Mouse (Mus musculus) heart, postnatal 0 days (tissue): ENCODE data around the gene Syn3.

Experiments
- CTCF ChIP-seq: IDR thresholded peaks from 2 replicates; pipeline ENCODE4 v1.5.1; 2016; ENCODE audit warnings: antibody characterized with exemption, control low read depth, low read depth
- EP300 ChIP-seq: IDR thresholded peaks from 2 replicates; pipeline ENCODE4 v1.6.1; 2016; ENCODE audit warnings: antibody characterized with exemption, low read depth

DNA sequence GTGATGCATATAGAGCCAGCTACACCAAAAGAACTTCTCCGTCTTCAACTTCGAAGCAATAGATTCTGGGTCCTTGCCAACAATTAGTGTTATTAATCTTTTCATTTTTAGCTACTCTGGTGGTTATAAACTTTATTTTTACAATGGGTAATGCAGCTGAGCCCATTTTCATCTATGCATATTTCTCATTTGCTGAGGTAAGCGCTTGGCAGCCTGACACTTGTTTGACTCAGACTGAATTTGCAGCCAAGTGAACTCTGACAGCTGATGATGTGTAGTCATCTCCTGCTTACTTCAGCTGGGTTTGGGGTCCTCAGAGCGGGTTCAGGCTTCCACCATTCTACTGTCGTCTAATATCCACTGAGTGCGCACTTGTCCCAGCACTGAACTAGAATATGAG lies 369.6 kb downstream of the Syn3 start:
- no peak for TF ChIP-seq CTCF
- TF ChIP-seq EP300 = no peak
